In genomic region chr7:108968201-108968600, GRCm38 (mm10) we compare ENCODE assay signal across 23 mouse cellular contexts. TPM values are rescaled to one million over a fixed set of nuclear protein-coding genes. Genes with fewer than 3 reads are reported as not detected.
A peak's percentile ranks its signal among the peaks of the same experiment; 100 is the strongest.
DNase-seq lines count a peak whose midpoint lies in the region; ATAC-seq and TF ChIP-seq lines count a peak whose summit lies in the region.
"Had no signal": no experiment of that assay in that cellular context is flagged by ENCODE, and none has a peak within 500 bp of the region (broad histone marks: within the 10 kb centered on the region; RNA-seq: fewer than 3 reads in every experiment).

No protein-coding gene starts in this region.

- H3K4me3 ChIP-seq in forebrain, postnatal 0 days (ENCODE audit: low read depth, low read length) = no peak overlapping the region
- no peak overlapping the region for H3K4me3 ChIP-seq in forebrain, embryonic 12.5 days (replicated peaks)
- H3K4me3 ChIP-seq in neural tube, embryonic 13.5 days = no peak overlapping the region
- H3K4me3 ChIP-seq: embryonic facial prominence, embryonic 12.5 days; left cerebral cortex, adult 2 months; limb, embryonic 10.5 days; neural tube, embryonic 12.5 days had no signal

- no peak for TF ChIP-seq CTCF in forebrain, postnatal 0 days (IDR thresholded peaks at IDR 0.05; ENCODE audit: low read depth)

- 51% methylated on average over 6 of the region's 6 CpGs for WGBS in forebrain, postnatal 0 days
- WGBS in forebrain, embryonic 12.5 days = 62% methylated on average over 6 of the region's 6 CpGs
- 41% methylated on average over 6 of the region's 6 CpGs for WGBS in neural tube, embryonic 13.5 days

- H3K9me3 ChIP-seq in forebrain, postnatal 0 days (ENCODE audit: low read length) = no peaks in the 10 kb centered on the region
- no peaks in the 10 kb centered on the region for H3K9me3 ChIP-seq in forebrain, embryonic 12.5 days
- H3K9me3 ChIP-seq in neural tube, embryonic 13.5 days = no peaks in the 10 kb centered on the region
- H3K9me3 ChIP-seq: embryonic facial prominence, embryonic 12.5 days; G1E; limb, embryonic 10.5 days; neural tube, embryonic 12.5 days had no signal

- H3K27me3 ChIP-seq in forebrain, postnatal 0 days (ENCODE audit: insufficient read depth, low read length) = no peaks in the 10 kb centered on the region
- H3K27me3 ChIP-seq in forebrain, embryonic 12.5 days = peaks cover 16% of the 10 kb centered on the region; the same call in 1 of the 2 replicates
- peaks cover 3% of the 10 kb centered on the region for H3K27me3 ChIP-seq in neural tube, embryonic 13.5 days
- H3K27me3 ChIP-seq: embryonic facial prominence, embryonic 12.5 days had no signal

- no peak overlapping the region for H3K4me2 ChIP-seq in forebrain, postnatal 0 days (ENCODE audit: low read depth)
- no peak overlapping the region for H3K4me2 ChIP-seq in forebrain, embryonic 12.5 days
- H3K4me2 ChIP-seq in neural tube, embryonic 13.5 days = no peak overlapping the region
- H3K4me2 ChIP-seq: embryonic facial prominence, embryonic 12.5 days; heart, embryonic 11.5 days; hindbrain, embryonic 14.5 days; liver, embryonic 11.5 days; lung, embryonic 14.5 days; neural tube, embryonic 12.5 days had no signal

- ATAC-seq in forebrain, postnatal 0 days = peak; percentile 42
- no peak for ATAC-seq in forebrain, embryonic 12.5 days (ENCODE audit: low FRiP score)
- no peak for ATAC-seq in neural tube, embryonic 13.5 days (ENCODE audit: low read depth)

- H3K36me3 ChIP-seq in forebrain, postnatal 0 days (ENCODE audit: insufficient read depth) = no peaks in the 10 kb centered on the region
- no peaks in the 10 kb centered on the region for H3K36me3 ChIP-seq in forebrain, embryonic 12.5 days (replicated peaks)
- no peaks in the 10 kb centered on the region for H3K36me3 ChIP-seq in neural tube, embryonic 13.5 days
- H3K36me3 ChIP-seq: embryonic facial prominence, embryonic 12.5 days; G1E; limb, embryonic 10.5 days; neural tube, embryonic 12.5 days had no signal

- no peak overlapping the region for H3K9ac ChIP-seq in forebrain, postnatal 0 days
- no peak overlapping the region for H3K9ac ChIP-seq in forebrain, embryonic 12.5 days
- no peak overlapping the region for H3K9ac ChIP-seq in neural tube, embryonic 13.5 days
- H3K9ac ChIP-seq: embryonic facial prominence, embryonic 12.5 days; hindbrain, embryonic 14.5 days; lung, embryonic 14.5 days; neural tube, embryonic 12.5 days had no signal

- peaks cover 12% of the 10 kb centered on the region for H3K4me1 ChIP-seq in forebrain, postnatal 0 days (ENCODE audit: insufficient read depth)
- H3K4me1 ChIP-seq in forebrain, embryonic 12.5 days = peaks cover 16% of the 10 kb centered on the region
- H3K4me1 ChIP-seq in neural tube, embryonic 13.5 days (replicated peaks) = peaks cover 31% of the 10 kb centered on the region
- H3K4me1 ChIP-seq: embryonic facial prominence, embryonic 12.5 days had no signal

- peak; percentile 28 for DNase-seq in forebrain, postnatal 0 days
- no peak for DNase-seq in neural tube, embryonic 10.5 days (ENCODE audit: extremely low spot score, low spot score)
- DNase-seq in adrenal gland, postnatal 14 days = peak; percentile 50
- peak; percentile 24 for DNase-seq in telencephalon, adult 2 months (ENCODE audit: low read depth, low spot score)
- DNase-seq in spleen, postnatal 10 days (ENCODE audit: low spot score in 2 of 2) = no peak
- DNase-seq: cerebellum, adult 18-20 months; heart, postnatal 14 days; kidney, adult 18-20 months; kidney, postnatal 25 days; lung, embryonic 14.5 days; right cerebral cortex, postnatal 4 days had no signal

- H3K27ac ChIP-seq in forebrain, postnatal 0 days (ENCODE audit: low read depth, low read length) = no peak overlapping the region
- no peak overlapping the region for H3K27ac ChIP-seq in forebrain, embryonic 12.5 days
- peak overlapping the region; percentile 14; the same call in 1 of the 2 replicates for H3K27ac ChIP-seq in neural tube, embryonic 13.5 days (replicated peaks)
- H3K27ac ChIP-seq: embryonic facial prominence, embryonic 12.5 days; hindbrain, embryonic 14.5 days; left cerebral cortex, adult 2 months; limb, embryonic 10.5 days; neural tube, embryonic 12.5 days had no signal

RNA-seq across cellular contexts. Expression of gene Tub, which starts 18.1 kb away (rescaled TPM):
- total RNA-seq in forebrain, postnatal 0 days (2014; rRNA removed) = 158 and 188 TPM in 2 replicates
- polyA plus RNA-seq in forebrain, postnatal 0 days (2015; fragmentation: Nextera tagmentation; extraction: Ambion mirVana) = 30.2 and 39.1 TPM in 2 replicates
- 31.2 and 36.9 TPM in 2 replicates for polyA plus RNA-seq in forebrain, embryonic 12.5 days (2016; fragmentation: Nextera tagmentation; extraction: Ambion mirVana)
- polyA plus RNA-seq in neural tube, embryonic 13.5 days (2015; fragmentation: Nextera tagmentation; extraction: Ambion mirVana) = 32.6 and 39.3 TPM in 2 replicates
- 26.7 and 33.3 TPM in 2 replicates for total RNA-seq in adrenal gland, postnatal 14 days (2021)
- total RNA-seq: common myeloid progenitor, adult 5-6 weeks; megakaryocyte progenitor cell, adult 5-6 weeks had no signal
- polyA plus RNA-seq: G1E had no signal

RNA-seq across cellular contexts. Expression of gene Eif3f, which starts 34.0 kb away (rescaled TPM):
- 118 and 120 TPM in 2 replicates for total RNA-seq in forebrain, postnatal 0 days (2014; rRNA removed)
- polyA plus RNA-seq in forebrain, postnatal 0 days (2015; fragmentation: Nextera tagmentation; extraction: Ambion mirVana) = 80.6 and 81.5 TPM in 2 replicates
- polyA plus RNA-seq in forebrain, embryonic 12.5 days (2016; fragmentation: Nextera tagmentation; extraction: Ambion mirVana) = 78.1 and 79.0 TPM in 2 replicates
- 69.4 and 79.7 TPM in 2 replicates for polyA plus RNA-seq in neural tube, embryonic 13.5 days (2015; fragmentation: Nextera tagmentation; extraction: Ambion mirVana)
- 138 and 156 TPM in 2 replicates for total RNA-seq in adrenal gland, postnatal 14 days (2021)

RNA-seq across cellular contexts. Expression of gene Nlrp10, which starts 38.2 kb away (rescaled TPM):
- total RNA-seq in forebrain, postnatal 0 days (2014; rRNA removed) = 0.05 TPM in 1 of 2 replicates, not detected in the other
- 0.04 and 0.10 TPM in 2 replicates for polyA plus RNA-seq in forebrain, postnatal 0 days (2015; fragmentation: Nextera tagmentation; extraction: Ambion mirVana)
- polyA plus RNA-seq in forebrain, embryonic 12.5 days (2016; fragmentation: Nextera tagmentation; extraction: Ambion mirVana) = not detected in 2 replicates
- not detected in 2 replicates for polyA plus RNA-seq in neural tube, embryonic 13.5 days (2015; fragmentation: Nextera tagmentation; extraction: Ambion mirVana)
- total RNA-seq in adrenal gland, postnatal 14 days (2021) = 0.41 TPM in 2 replicates
- polyA plus RNA-seq: hindbrain, embryonic 14.5 days; neural tube, embryonic 12.5 days had no signal

Comparison
In these comparisons a context has a peak if more than half of its experiments do, and no peak if none do; other contexts are left out.
1. DNase-seq: peak in forebrain, postnatal 0 days (single experiment), adrenal gland, postnatal 14 days (single experiment) and telencephalon, adult 2 months (single experiment); none in neural tube, embryonic 10.5 days (single experiment) and spleen, postnatal 10 days (0 of 2).